Mouse (Mus musculus): ENCODE measurements around the gene Fgf4.

GRCm38 (mm10) chr7:144912897-144913296, 65.7 kb downstream of the Fgf4 start:
- no peak for TF ChIP-seq CTCF (IDR thresholded peaks at IDR 0.05; ENCODE audit: low read depth)
- TF ChIP-seq EP300 (IDR thresholded peaks at IDR 0.05; ENCODE audit: low read depth): no peak
